Mouse (Mus musculus) E14TG2a.4 (cell line): Measurements from ENCODE around the gene Wdr6.
A peak's percentile ranks its signal among the peaks of the same experiment; 100 is the strongest.

Experiments used
- H3K27me3 ChIP-seq: 2 replicates; pipeline ENCODE4 v1.6.1; 2014; ENCODE audit warnings: low read length, control low read depth; ENCODE audit not compliant: insufficient read depth
- H3K36me3 ChIP-seq: 2 replicates; pipeline ENCODE4 v1.6.1; 2014; ENCODE audit warnings: low read length, control low read depth; ENCODE audit not compliant: insufficient read depth
- H3K4me1 ChIP-seq: replicated peaks from 2 replicates; pipeline ENCODE4 v1.6.1; 2014; ENCODE audit warnings: low read depth, low read length, control low read depth
- H3K4me3 ChIP-seq: replicated peaks from 2 replicates; pipeline ENCODE4 v1.5.1; 2014; ENCODE audit warnings: mild to moderate bottlenecking, low read length
- H3K9me3 ChIP-seq: 2 replicates; pipeline ENCODE4 v1.6.1; 2014; ENCODE audit warnings: low read length, control low read depth
- CTCF ChIP-seq: conservative IDR thresholded peaks from 2 replicates; pipeline ENCODE4 v1.5.1; 2014; ENCODE audit warnings: low read length
- NANOG ChIP-seq: IDR thresholded peaks from 2 replicates; pipeline ENCODE4 v1.6.1; 2014; ENCODE audit warnings: borderline replicate concordance, low read length, mixed read lengths
- POU5F1 ChIP-seq: IDR thresholded peaks from 2 replicates; pipeline ENCODE4 v1.6.1; 2014; ENCODE audit warnings: low read length, borderline replicate concordance

Wdr6 gene

DNA sequence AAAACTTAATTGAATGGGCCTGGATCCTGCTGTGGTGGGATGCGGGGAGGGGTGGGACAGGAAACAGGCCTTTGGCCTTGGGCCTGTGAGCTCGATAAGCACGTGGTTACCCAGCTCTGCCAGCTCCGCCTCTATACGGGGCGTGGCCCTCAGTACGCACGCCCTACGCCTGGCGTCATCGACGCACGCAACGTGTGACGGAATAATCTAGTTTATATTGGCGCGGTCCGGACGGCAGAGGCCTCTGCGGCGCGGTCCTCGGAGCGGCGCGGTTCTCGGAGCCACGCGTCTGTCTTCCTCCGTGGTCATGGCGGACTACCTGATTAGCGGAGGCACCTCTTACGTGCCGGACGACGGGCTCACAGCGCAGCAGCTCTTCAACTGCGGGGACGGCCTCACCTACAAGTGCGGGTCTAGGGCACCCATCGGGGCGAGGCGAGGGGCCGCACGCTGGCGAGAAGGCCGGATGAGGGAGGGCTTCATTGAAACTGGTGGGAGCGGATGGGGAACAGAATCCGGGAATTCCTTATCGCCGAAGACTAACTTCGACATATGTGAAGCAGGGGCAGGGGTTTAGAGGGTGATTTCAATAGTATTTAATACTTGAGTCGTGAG is 18.2 kb downstream of the Wdr6 start, which contains the start of gene Impdh2:
TSS of gene Impdh2 (plus strand) at position 60 of the 615 bp plus-strand sequence.
- H3K4me1 ChIP-seq, result peaks cover 66% of the 10 kb centered on the region
- no peaks in the 10 kb centered on the region for H3K9me3 ChIP-seq

DNA sequence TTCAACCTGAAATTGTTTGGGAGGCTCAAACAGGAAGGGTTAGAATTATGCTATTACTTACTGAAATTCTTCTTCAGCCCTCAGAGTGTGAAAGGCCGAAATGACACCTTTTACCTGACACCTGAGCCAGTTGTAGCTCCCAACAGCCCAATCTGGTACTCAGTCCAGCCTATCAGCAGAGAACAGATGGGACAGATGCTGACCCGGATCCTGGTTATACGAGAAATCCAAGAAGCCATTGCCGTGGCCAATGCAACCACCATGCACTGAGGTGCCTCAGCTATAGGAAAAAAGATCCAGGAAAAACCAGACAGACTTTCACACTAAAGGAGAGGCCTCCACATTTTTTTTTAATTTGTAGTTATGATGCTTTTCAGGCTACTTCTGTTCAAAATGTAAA is 19.4 kb downstream of the Wdr6 start:
- H3K9me3 ChIP-seq, result no peaks in the 10 kb centered on the region
- no peaks in the 10 kb centered on the region for H3K27me3 ChIP-seq
- H3K4me3 ChIP-seq, result no peak overlapping the region
- H3K4me1 ChIP-seq, result peaks cover 55% of the 10 kb centered on the region
- peaks cover 86% of the 10 kb centered on the region for H3K36me3 ChIP-seq
- TF ChIP-seq NANOG (no peak), POU5F1 (no peak), CTCF (no peak)

More for the DNA sequence above, 18.2 kb downstream of the Wdr6 start, which contains the start of gene Impdh2:
- Histone ChIP-seq H3K4me3 (peak within 1 kb of the TSS; percentile 89), H3K36me3 (peaks cover 86% of the 10 kb centered on the region), H3K27me3 (no peaks in the 10 kb centered on the region)
- TF ChIP-seq POU5F1 (no peak), CTCF (no peak), NANOG (no peak)

DNA sequence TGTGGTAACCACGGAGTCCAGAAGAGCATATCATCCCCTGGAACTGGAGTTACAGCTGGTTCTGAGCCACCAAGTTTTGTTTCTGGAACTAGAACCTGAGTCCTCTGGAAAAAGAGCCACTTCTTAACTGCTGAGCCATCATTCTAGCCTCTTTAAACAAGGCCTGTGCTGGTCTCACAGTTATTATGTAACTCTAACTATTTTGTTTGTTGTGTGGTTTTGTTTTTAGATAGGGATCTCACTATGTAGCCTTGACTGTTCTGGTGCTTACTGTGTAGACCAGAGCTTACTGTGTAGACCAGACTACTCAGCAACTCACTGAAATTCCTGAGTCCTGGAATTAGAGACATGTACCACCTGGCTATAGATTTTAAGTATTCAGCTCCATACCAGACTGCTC is 31.7 kb downstream of the Wdr6 start:
- H3K36me3 ChIP-seq, result peaks cover 97% of the 10 kb centered on the region
- no peak for TF ChIP-seq CTCF
- TF ChIP-seq NANOG, result no peak
- no peak for TF ChIP-seq POU5F1
- no peaks in the 10 kb centered on the region for H3K27me3 ChIP-seq
- peaks cover 20% of the 10 kb centered on the region for H3K4me1 ChIP-seq
- H3K9me3 ChIP-seq, result no peaks in the 10 kb centered on the region
- no peak overlapping the region for H3K4me3 ChIP-seq

DNA sequence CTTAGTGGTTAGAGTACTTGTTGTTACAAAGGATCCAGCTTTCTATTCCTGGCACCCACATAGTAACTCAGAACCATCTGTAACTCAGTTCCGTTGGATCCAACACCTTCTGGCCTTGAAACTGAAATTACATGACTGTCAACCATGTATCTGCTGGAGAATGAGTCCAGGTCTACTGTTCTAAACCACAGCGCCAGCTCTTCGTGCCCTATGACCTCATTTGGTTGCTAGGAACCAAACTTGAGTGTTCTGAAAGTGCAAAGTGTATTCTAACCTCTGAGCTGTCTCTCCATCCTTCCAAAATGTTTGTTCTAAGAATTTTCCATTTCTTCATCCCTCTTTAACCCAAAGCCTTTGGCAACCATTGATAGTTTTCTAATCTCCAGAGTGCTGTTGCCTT is 32.6 kb downstream of the Wdr6 start:
- H3K4me1 ChIP-seq, result peaks cover 18% of the 10 kb centered on the region
- H3K36me3 ChIP-seq, result peaks cover 97% of the 10 kb centered on the region
- no peak for TF ChIP-seq CTCF
- TF ChIP-seq POU5F1, result no peak
- TF ChIP-seq NANOG, result no peak

DNA sequence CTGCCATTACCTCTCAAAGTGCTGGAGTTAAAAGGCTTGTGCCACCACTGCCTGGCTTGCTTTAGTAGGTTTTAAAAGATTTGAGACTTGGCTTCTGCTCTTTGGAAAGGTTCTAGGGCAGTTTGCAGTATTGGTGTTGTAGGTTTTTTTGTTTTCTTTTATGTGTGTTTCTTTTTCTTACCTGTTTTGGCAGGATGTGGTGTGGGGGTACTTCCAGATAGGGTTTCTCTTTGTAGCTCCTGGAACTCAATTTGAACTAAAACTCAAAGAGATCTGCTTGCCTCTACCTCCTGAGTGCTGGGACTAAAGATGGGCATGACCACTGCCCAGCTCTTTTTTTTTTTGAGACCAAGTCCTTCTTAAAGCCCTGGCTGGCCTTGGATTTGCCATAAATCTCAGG is 37.7 kb downstream of the Wdr6 start:
- Histone ChIP-seq H3K27me3 (no peaks in the 10 kb centered on the region), H3K4me1 (peaks cover 26% of the 10 kb centered on the region), H3K36me3 (peaks cover 99% of the 10 kb centered on the region), H3K4me3 (no peak overlapping the region), H3K9me3 (no peaks in the 10 kb centered on the region)
- no peak for TF ChIP-seq POU5F1

More for the DNA sequence above, 32.6 kb downstream of the Wdr6 start:
- Histone ChIP-seq H3K27me3 (no peaks in the 10 kb centered on the region), H3K9me3 (no peaks in the 10 kb centered on the region), H3K4me3 (no peak overlapping the region)

DNA sequence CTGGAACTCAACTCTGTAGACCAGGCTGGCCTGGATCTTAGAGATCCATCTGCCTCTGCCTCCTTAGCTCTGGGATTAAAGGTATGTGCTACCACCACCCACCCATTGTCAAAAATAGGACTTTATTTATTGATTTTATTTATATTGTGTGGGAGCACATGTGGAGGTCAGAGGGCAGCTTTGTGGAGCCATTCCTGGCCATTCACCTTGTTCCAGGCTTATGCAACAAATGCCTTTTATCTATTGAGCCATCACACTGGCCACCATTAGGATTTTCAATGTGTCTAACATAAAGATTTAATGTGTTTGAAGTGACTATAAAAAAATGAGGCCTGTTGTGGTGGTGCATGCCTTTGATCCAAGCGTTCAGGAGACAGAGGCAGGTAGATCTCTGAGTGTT is 47.0 kb downstream of the Wdr6 start:
- no peak overlapping the region for H3K4me3 ChIP-seq
- no peaks in the 10 kb centered on the region for H3K27me3 ChIP-seq
- no peaks in the 10 kb centered on the region for H3K9me3 ChIP-seq
- H3K36me3 ChIP-seq, result peaks cover 98% of the 10 kb centered on the region
- no peak for TF ChIP-seq CTCF
- TF ChIP-seq POU5F1, result no peak
- TF ChIP-seq NANOG, result no peak
- H3K4me1 ChIP-seq, result peaks cover 26% of the 10 kb centered on the region

DNA sequence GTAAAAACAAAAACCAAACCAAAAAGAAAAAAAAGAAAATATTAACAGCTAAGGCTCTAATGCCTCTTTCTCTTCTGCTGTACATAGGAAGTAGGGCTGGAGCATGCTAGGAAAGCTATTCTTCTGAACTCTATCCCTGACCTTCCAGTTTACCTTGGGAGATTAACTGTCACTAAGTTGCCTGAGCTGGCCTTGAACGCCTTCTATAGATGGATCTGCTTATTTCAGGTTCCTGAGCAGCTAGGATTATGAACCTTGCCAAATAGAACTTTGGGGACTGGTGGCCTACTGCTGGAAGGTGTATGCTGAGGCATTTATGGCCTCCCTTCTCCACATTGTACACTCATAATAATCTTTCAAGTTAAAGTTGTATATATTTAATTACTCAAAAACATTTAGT is 47.6 kb downstream of the Wdr6 start:
- Histone ChIP-seq H3K9me3 (no peaks in the 10 kb centered on the region), H3K4me3 (no peak overlapping the region), H3K36me3 (peaks cover 98% of the 10 kb centered on the region), H3K27me3 (no peaks in the 10 kb centered on the region), H3K4me1 (peaks cover 28% of the 10 kb centered on the region)
- TF ChIP-seq POU5F1, result no peak

DNA sequence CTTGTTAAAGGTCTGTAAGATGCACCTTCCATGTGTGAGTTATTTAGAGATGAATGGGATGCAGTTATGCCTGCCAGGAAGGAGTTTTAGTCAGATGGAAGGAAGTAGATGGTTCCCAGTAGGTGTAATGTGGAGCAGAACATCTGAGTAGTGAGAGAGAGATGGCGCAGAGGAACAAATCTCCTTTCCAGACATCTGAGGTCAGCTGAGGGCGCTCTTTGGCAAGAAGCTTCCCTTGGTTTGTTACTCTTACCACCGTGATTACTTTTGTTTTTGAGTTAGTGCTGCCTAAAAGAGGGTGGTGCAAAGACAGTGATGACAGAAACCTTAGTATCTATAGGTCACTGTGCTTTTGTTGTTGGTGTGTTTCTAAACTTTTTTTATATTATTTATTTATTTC is 53.1 kb downstream of the Wdr6 start:
- H3K36me3 ChIP-seq, result peaks cover 79% of the 10 kb centered on the region
- no peak overlapping the region for H3K4me3 ChIP-seq
- TF ChIP-seq POU5F1, result no peak
- no peak for TF ChIP-seq CTCF
- no peak for TF ChIP-seq NANOG
- no peaks in the 10 kb centered on the region for H3K27me3 ChIP-seq
- H3K4me1 ChIP-seq, result peaks cover 53% of the 10 kb centered on the region
- no peaks in the 10 kb centered on the region for H3K9me3 ChIP-seq

DNA sequence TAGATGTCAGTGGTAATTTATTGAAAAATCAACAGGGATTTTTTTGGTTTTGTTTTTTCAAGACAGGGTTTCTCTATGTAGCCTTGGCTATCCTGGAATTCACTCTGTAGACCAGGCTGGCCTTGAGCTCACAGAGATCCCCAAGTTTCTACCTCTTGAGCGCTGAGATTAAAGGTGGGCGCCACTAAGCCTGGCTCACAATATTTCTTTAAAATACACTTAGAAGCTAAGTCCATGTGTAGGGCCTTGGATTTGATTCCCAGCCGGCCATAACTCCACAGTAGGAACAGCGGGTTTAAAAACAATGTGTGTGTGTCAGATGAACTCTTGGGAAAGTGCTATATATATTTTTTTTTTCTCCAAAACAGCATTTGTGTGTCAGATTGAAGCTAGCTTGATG is 55.2 kb downstream of the Wdr6 start:
- TF ChIP-seq CTCF, result no peak
- TF ChIP-seq NANOG, result no peak
- TF ChIP-seq POU5F1, result no peak

More for the DNA sequence above, 55.2 kb downstream of the Wdr6 start:
- Histone ChIP-seq H3K27me3 (no peaks in the 10 kb centered on the region), H3K4me3 (no peak overlapping the region), H3K9me3 (no peaks in the 10 kb centered on the region), H3K36me3 (peaks cover 77% of the 10 kb centered on the region), H3K4me1 (peaks cover 73% of the 10 kb centered on the region)
